Mouse (Mus musculus) heart, adult 9 months (tissue): ENCODE data around the gene Gm4869.
"Not testable (repeated sequence)": the region's sequence is repeated elsewhere in the genome, so short reads cannot be mapped to it uniquely, and the experiment has no call there.

Experiments
- DNase-seq, 2 experiments: peaks; one replicate each; pipeline ENCODE4 v3.0.0; 2022; ENCODE audit warnings: low spot score in 2 of 2

Gm4869 gene

DNA sequence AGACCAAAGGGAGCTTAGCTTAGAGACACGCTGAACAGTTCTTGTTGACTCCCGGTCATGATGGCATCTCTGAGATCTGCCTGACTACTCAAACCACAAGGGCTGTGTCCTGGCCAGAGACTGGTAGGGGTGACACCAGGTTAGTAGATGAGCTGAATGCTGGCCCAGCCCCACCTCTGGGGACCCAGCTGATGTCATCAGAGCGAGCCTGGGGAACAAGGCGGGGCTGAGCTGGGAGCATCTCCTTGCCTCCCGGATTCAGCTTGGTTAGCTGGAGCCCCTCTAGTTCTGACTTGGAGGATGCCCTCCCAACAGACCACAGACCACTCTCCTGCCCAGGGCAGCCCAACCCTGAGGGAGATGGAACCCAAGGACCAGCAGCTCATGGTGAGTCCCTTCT, at the start of gene Gm4869:
Gene Gm4869 (plus strand): TSS at position 301 of the 400 bp plus-strand sequence.
- DNase-seq: no peak

- no peak for DNase-seq
Observed at GRCm38 (mm10) chr5:140396166-140396940, 49.1 kb upstream of the Gm4869 start.

DNA sequence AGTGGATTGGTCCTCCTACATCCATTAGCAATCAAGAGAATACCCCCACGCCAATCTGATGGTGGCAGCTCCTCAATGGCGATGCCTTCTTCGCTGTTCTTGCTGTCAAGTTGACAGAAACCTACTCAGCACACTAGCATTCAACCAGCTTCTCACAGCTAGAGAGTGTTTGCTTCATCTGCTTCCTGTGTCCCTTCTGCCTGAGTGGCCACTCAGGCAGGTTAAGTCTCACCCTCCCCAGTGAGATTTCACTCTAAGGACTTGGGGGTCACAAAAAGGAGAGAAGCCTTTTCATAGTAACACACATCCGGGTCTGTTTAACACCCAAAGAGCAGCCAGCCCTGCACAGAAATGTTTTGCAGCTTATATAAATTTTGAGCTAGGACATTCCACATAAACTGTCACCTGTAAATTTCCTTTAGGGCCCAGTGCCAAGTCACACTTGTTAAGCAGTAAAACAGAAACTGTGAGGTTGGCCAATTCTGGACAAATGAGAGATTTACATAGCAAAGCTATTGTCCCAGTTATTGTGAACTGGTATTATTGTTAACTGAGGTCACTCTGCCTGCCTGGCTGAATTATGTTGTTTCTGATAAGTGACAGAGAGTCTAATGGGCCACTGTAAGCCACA, 42.7 kb upstream of the Gm4869 start:
- DNase-seq: no peak

- no peak for DNase-seq
Observed at GRCm38 (mm10) chr5:140405126-140405525, 40.3 kb upstream of the Gm4869 start.

DNA sequence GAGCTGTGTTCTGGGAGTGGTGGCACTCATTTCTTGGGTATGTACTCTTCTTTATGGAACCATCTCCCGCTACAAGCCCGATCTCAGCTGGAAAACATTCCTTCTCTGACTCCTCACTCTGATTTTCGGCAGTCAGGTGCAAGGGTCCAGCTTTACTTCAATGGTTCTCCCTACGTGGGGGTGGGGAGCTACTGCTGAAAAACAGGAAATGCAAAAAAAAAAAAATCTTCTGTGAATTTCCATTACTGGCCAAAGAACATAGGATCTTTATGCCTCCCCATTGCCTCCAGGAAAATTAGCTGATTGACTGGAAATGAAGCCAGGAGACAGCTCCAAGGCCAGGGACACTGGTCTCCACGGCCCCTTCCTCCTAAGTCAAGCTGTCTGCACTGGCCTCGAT, 38.8 kb upstream of the Gm4869 start:
- DNase-seq: no peak

GRCm38 (mm10) chr5:140408801-140409200, 36.6 kb upstream of the Gm4869 start:
- DNase-seq: no peak

DNA sequence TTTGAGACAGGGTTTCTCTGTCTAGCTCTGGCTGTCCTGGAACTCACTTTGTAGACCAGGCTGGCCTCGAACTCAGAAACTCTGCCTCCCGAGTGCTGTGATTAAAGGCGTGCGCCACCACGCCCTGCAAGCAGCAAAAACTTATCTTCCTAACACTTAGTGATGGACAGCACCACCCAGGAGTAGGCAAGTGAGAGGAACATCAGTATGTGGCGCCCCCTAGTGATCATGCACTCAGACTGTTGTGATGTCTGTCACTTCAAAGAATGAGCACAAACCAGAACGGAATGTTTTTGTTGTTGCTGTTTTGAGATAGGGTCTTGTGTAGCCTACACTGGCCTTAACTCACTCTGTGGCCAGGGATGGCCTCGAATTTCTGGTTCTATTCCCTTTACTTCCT, 34.1 kb upstream of the Gm4869 start:
- DNase-seq: peak in 1 of 2 experiments; percentile 27

DNA sequence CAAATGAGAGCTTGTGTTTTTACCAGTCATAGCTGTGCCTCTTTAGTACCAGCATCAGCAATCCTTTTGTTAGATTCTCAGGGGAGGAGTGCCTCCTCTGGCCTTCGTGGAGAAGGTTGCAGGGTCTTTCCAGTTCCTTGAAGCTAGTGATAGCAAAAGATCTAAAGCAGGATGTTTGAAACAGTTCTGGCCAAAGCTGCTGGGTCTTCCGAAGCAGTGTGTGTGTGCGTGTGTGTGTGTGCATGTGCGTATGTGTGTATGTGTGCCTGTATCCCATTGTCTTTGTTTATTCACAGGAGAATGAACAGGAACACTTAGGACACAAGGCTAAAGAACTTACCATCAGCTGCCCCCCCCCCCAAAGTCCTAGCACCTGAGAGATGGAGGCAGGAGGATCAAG, 30.8 kb upstream of the Gm4869 start:
- DNase-seq: no peak

DNA sequence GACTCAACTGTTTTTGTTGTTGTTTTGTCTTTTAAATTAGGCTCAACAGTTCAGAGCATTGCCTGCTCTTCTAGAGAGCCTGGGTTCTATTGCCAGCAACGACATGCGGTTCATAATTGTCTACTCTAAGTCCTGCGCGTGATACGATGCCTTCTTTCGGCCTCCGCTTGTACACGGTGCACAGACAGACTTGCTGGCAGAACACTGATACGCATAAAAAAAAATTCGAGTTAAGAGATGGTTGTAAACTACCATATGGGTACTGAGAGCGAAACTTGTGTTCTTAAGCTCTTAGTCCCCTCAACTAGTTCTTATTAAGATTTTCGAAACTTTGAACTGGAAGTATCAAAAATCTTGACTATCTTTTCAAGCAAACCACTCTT, 27.3 kb upstream of the Gm4869 start:
- DNase-seq: peak in 1 of 2 experiments; percentile 17

DNA sequence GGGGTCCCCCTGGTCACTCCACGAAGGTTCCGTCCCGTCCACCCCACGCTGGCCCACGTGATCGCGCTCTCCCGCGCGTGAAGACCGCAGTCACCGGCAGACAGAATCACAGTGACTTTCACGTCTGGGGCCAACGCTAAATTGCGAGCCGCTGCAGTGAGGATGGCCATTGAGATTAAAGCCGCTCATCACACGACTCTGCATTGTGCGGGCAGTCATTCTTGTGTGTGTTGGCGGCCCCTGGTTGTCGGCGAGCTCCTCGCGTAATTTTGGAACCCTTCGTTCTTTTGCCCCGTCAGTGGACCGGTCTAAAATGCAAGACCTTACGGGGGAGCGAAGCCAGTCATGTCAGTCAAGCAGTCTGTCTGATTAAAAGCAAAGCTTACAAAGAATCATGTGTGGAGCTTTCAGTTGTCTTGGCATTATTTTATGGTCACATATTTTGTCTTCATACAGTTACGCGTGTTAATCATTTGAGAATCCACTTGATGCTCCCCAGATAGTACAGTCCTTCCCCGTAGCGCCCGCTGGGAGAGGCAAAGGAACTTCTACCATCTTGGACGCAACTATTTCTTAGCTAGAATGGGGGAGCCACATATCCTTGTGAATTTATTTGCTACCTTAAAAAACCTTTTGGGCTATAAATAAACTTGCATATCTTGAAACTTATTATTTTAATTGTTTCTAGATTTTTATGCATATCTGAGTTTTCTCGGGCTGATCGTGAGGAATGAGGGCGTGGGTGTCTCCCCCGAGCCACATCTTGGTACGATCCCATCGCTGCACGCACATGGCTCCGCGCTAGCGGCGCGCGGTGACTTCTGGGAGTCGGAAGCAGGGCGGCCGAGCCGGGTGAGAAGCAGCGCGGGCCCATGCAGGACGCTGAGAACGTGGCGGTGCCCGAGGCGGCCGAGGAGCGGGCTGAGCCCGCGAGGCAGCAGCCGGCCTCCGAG, 26.7 kb upstream of the Gm4869 start, which contains the start of gene Eif3b:
Gene Eif3b (plus strand): TSS at position 840 of the 953 bp plus-strand sequence.
- DNase-seq: peak; percentile 87 to 93

- no peak for DNase-seq
Observed at GRCm38 (mm10) chr5:140419442-140420080, 25.9 kb upstream of the Gm4869 start.

DNA sequence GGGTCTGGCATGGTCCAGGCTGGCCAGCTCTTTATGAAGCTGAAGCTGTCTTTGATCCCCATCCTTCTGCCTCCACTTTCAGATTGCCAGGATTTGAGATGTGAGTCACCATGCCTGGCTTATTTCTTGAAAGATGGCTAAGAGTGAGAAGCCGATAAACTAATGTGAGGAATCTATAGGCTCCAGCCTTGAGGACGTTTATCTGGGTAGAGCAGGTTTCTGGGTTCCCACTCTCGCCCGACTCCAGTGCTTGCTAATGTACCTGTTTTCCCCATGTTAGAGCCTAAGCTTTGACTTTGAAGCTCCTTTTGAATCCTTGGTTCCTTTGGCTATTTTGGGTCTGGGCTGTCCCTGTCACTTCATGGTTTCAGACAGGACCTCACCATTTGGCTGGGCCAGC, 24.8 kb upstream of the Gm4869 start:
- no peak for DNase-seq

GRCm38 (mm10) chr5:140425016-140425783, 20.2 kb upstream of the Gm4869 start:
- DNase-seq: no peak

DNA sequence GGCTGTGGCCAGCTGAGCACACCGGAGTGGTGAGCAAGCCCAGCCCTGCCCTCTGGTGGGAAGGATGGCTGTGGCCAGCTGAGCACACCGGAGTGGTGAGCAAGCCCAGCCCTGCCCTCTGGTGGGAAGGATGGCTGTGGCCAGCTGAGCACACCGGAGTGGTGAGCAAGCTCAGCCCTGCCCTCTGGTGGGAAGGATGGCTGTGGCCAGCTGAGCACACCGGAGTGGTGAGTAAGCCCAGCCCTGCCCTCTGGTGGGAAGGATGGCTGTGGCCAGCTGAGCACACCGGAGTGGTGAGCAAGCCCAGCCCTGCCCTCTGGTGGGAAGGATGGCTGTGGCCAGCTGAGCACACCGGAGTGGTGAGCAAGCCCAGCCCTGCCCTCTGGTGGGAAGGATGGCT, 6.3 kb upstream of the Gm4869 start:
- not testable (repeated sequence) for DNase-seq

DNA sequence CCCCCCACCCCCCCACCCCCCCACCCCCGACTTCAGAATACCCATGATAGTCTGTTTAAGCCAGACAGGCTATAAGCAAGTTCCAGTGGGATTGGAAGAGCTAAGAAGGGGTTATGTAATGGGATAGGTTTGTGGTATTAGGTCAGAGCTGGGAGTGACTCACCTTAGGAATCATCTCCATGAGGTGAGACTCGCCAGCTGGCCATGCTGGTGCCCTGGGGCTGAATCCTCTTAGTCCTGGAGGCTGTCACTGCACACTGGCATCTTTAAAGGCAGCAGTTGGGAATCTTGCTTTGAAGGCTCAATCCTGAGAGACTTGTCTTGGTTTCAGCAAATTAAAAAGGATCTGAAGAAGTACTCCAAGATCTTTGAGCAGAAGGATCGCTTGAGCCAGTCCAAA, 4.0 kb upstream of the Gm4869 start:
- no peak for DNase-seq

- DNase-seq: peak; percentile 12 to 15
Observed at GRCm38 (mm10) chr5:140444012-140444411, 1.4 kb upstream of the Gm4869 start.

DNA sequence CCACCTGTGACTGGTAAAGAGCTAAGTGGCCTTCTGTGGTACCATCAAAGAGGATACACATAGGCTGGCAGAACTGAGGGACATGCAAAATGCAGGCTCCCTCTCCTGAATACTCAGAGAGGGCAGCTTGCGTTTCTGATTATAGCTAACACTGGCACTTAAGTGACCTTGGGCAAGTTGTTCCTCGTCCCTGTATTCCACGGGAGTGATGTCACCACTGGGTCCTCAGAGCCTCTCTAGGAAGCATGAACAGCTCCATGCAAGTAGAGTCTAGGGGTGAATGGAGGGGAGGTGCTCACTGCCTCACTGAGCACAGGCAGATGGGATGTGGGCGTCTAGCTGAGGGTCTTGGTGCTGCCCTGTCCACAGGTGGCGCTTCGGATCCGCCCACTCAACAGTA, 609 bp downstream of the Gm4869 start:
- no peak for DNase-seq

DNA sequence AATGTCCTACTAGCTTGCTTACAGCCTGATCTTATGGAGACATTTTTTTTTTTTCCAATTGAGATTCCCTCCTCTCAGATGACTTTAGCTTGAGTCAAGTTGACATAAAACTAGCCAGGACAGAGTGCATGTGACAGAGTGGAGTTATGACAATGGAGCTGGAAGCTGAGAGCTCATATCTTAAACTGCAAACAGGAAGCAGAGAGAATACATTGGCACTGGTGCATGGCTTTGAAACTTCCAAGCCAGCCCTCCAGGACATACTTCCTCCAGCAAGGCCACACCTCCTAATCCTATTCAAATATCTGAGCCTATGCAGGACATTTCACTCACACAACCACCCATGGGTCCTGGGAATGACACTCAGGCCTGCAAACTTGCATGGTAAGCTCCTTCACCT, 9.0 kb downstream of the Gm4869 start:
- DNase-seq: no peak

- DNase-seq: no peak
Observed at GRCm38 (mm10) chr5:140455466-140455865, 10.0 kb downstream of the Gm4869 start.

DNA sequence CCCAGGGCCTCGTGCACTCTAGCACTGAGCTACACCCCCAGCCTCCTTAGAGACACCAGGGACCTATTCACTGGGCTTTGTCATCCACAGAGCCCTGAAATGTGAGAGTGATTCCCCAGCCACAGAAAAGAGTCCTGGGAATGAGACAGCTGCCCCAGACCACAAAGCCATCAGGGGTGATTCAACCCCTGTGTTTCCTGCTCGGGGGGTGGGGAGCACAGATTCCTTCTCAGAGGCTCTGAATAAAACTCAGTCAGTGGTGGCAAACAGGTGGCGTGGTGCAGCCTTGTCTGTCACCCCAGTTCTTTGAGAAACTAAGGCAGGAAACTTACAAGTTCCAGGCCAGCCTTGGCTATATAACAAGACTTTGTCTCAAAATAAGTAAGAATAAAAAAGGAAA, 16.0 kb downstream of the Gm4869 start:
- DNase-seq: no peak

- DNase-seq: not testable (repeated sequence)
Observed at GRCm38 (mm10) chr5:140463151-140463550, 17.7 kb downstream of the Gm4869 start.
